Mouse (Mus musculus) limb, embryonic 14.5 days (tissue): Measurements from ENCODE around the gene Hist2h2ac. TPM values are rescaled to one million over a fixed set of nuclear protein-coding genes. Genes with fewer than 3 reads are reported as not detected.

Experiments
- ATAC-seq: fragments of 200-750 bp; cut with Nextera tagmentation; 2 replicates; pipeline ENCODE4 v1.8.0; 2017; ENCODE audit warnings: low read depth, moderate number of reproducible peaks, moderate TSS enrichment; ENCODE audit not compliant: low FRiP score
- DNase-seq: peaks from one replicate; pipeline ENCODE4 v3.0.0-alpha.2; 2015; ENCODE audit warnings: low spot score
- H3K27ac ChIP-seq: fragments of 300-500 bp; sonication (generic); replicated peaks from 2 replicates; pipeline ENCODE4 v1.5.1; 2014; ENCODE audit warnings: low read depth, mild to moderate bottlenecking, low read length, moderate library complexity, mixed read lengths
- H3K27me3 ChIP-seq: fragments of 300-500 bp; sonication (generic); 2 replicates; pipeline ENCODE4 v1.6.1; 2014; ENCODE audit warnings: low read length, mixed read lengths; ENCODE audit not compliant: control insufficient read depth, insufficient read depth
- H3K36me3 ChIP-seq: fragments of 300-500 bp; sonication (generic); 2 replicates; pipeline ENCODE4 v1.6.1; 2014; ENCODE audit warnings: mild to moderate bottlenecking, low read length, moderate library complexity, mixed read lengths; ENCODE audit not compliant: control insufficient read depth, insufficient read depth
- H3K4me1 ChIP-seq: fragments of 300-500 bp; sonication (generic); 2 replicates; pipeline ENCODE4 v1.6.1; 2014; ENCODE audit warnings: antibody characterized with exemption, low read length, mixed read lengths; ENCODE audit not compliant: control insufficient read depth, insufficient read depth
- H3K4me2 ChIP-seq: fragments of 300-500 bp; sonication (generic); replicated peaks from 2 replicates; pipeline ENCODE4 v1.6.1; 2014; ENCODE audit warnings: low read depth, mild to moderate bottlenecking, low read length, moderate library complexity; ENCODE audit not compliant: severe bottlenecking
- H3K4me3 ChIP-seq: fragments of 300-500 bp; sonication (generic); replicated peaks from 2 replicates; pipeline ENCODE4 v1.5.1; 2014; ENCODE audit warnings: low read length
- H3K9ac ChIP-seq: fragments of 300-500 bp; sonication (generic); 2 replicates; pipeline ENCODE4 v1.6.1; 2014; ENCODE audit warnings: mild to moderate bottlenecking, low read depth, low read length, moderate library complexity; ENCODE audit not compliant: severe bottlenecking
- H3K9me3 ChIP-seq: fragments of 300-500 bp; sonication (generic); 2 replicates; pipeline ENCODE4 v1.6.1; 2016; ENCODE audit warnings: low read length; ENCODE audit not compliant: control insufficient read depth
- POLR2A ChIP-seq: fragments of 200-500 bp; IDR thresholded peaks from 2 replicates; pipeline ENCODE4 v1.8.0; 2012; ENCODE audit warnings: inconsistent platforms, mild to moderate bottlenecking, moderate library complexity, borderline replicate concordance; ENCODE audit not compliant: insufficient read depth, insufficient read length; ENCODE audit errors: extremely low read depth
- WGBS: fragments of 180-500 bp; shearing (Covaris S2); extraction: QIAGEN DNeasy Blood & Tissue Kit; methylation state at CpG from one replicate; pipeline ENCODE4 v1.1.7; 2014; 5-methylcytosine and 5-hydroxymethylcytosine counted together
- microRNA-seq: library from miRNA; unstranded; fragments of <30 nt; microRNA quantifications from one replicate; pipeline ENCODE4, GENCODE M21; 2016
- polyA plus RNA-seq, 2 experiments: library from polyadenylated mRNA; depleted of rRNA in 1 of 2; stranded (reverse) in 1 of 2; unstranded in 1 of 2; fragments of >200 nt; fragmentation: Nextera tagmentation in 1 of 2; extraction: Ambion mirVana in 1 of 2; gene quantifications; 2 replicates each; pipeline versions ENCODE4 v1.2.1 to v1.2.3; 2012 to 2014

The Hist2h2ac gene
- polyA plus RNA-seq, 2 experiments: 7.0 to 11.8 TPM

GRCm38 (mm10) chr3:96171583-96172196, 49.0 kb downstream of the Hist2h2ac start:
- H3K4me3 ChIP-seq: peak overlapping the region; percentile 90
- TF ChIP-seq POLR2A: no peak
- peaks cover 12% of the 10 kb centered on the region for H3K4me1 ChIP-seq
- H3K9me3 ChIP-seq: no peaks in the 10 kb centered on the region
- DNase-seq: no peak
- H3K4me2 ChIP-seq: peak overlapping the region; percentile 57
- WGBS: 17% methylated on average over 18 of the region's 18 CpGs
- H3K9ac ChIP-seq: peak overlapping the region; percentile 71
- ATAC-seq: peak; percentile 12; the same call in 1 of the 2 replicates
- peak overlapping the region; percentile 97 for H3K27ac ChIP-seq
- no peaks in the 10 kb centered on the region for H3K27me3 ChIP-seq
- H3K36me3 ChIP-seq: peaks cover 41% of the 10 kb centered on the region

- Histone ChIP-seq H3K27ac (peak overlapping the region; percentile 97; the same call in 1 of the 2 replicates), H3K27me3 (no peaks in the 10 kb centered on the region), H3K9ac (peak overlapping the region; percentile 71; the same call in 1 of the 2 replicates), H3K4me1 (peaks cover 12% of the 10 kb centered on the region), H3K4me3 (peak overlapping the region; percentile 90), H3K4me2 (peak overlapping the region; percentile 57), H3K9me3 (no peaks in the 10 kb centered on the region), H3K36me3 (peaks cover 34% of the 10 kb centered on the region)
- TF ChIP-seq POLR2A: no peak
- WGBS: 73% methylated on average over 10 of the region's 10 CpGs
- ATAC-seq (no peak), DNase-seq (no peak)
Observed at GRCm38 (mm10) chr3:96170976-96171545, 49.6 kb downstream of the Hist2h2ac start.

Small RNA genes lying within 50 kb of the gene (microRNA-seq; reads per million reads assigned to microRNA genes)
- gene Gm44492: not detected
- not detected for gene Gm47311
- gene Gm47313: not detected

Other genes with a start within 250 kb of the Hist2h2ac start
- gene Plekho1, start 224.9 kb downstream of the Hist2h2ac start, polyA plus RNA-seq (2012; rRNA removed): 115 and 120 TPM in 2 replicates
- 38.0 and 47.8 TPM in 2 replicates for gene Plekho1, start 224.9 kb downstream of the Hist2h2ac start, polyA plus RNA-seq (2014; fragmentation: Nextera tagmentation; extraction: Ambion mirVana)
- 13.8 and 16.5 TPM in 2 replicates for gene Vps45, start 162.4 kb downstream of the Hist2h2ac start, polyA plus RNA-seq (2012; rRNA removed)
- gene Vps45, start 162.4 kb downstream of the Hist2h2ac start, polyA plus RNA-seq (2014; fragmentation: Nextera tagmentation; extraction: Ambion mirVana): 26.9 and 27.0 TPM in 2 replicates
- gene Otud7b, start 116.4 kb downstream of the Hist2h2ac start, polyA plus RNA-seq (2012; rRNA removed): 14.0 and 14.3 TPM in 2 replicates
- gene Otud7b, start 116.4 kb downstream of the Hist2h2ac start, polyA plus RNA-seq (2014; fragmentation: Nextera tagmentation; extraction: Ambion mirVana): 20.9 and 24.7 TPM in 2 replicates
- gene Mtmr11, start 58.9 kb downstream of the Hist2h2ac start, polyA plus RNA-seq (2012; rRNA removed): 42.9 and 44.9 TPM in 2 replicates
- 27.5 and 34.1 TPM in 2 replicates for gene Mtmr11, start 58.9 kb downstream of the Hist2h2ac start, polyA plus RNA-seq (2014; fragmentation: Nextera tagmentation; extraction: Ambion mirVana)
- gene Sf3b4, start 48.5 kb downstream of the Hist2h2ac start, polyA plus RNA-seq (2012; rRNA removed): 126 and 185 TPM in 2 replicates
- 173 and 179 TPM in 2 replicates for gene Sf3b4, start 48.5 kb downstream of the Hist2h2ac start, polyA plus RNA-seq (2014; fragmentation: Nextera tagmentation; extraction: Ambion mirVana)
- gene Sv2a, start 39.7 kb downstream of the Hist2h2ac start, polyA plus RNA-seq (2012; rRNA removed): 13.2 and 13.8 TPM in 2 replicates
- 3.6 and 3.8 TPM in 2 replicates for gene Sv2a, start 39.7 kb downstream of the Hist2h2ac start, polyA plus RNA-seq (2014; fragmentation: Nextera tagmentation; extraction: Ambion mirVana)
- 38.8 and 43.9 TPM in 2 replicates for gene Bola1, start 1.2 kb downstream of the Hist2h2ac start, polyA plus RNA-seq (2012; rRNA removed)
- gene Bola1, start 1.2 kb downstream of the Hist2h2ac start, polyA plus RNA-seq (2014; fragmentation: Nextera tagmentation; extraction: Ambion mirVana): 47.7 and 60.2 TPM in 2 replicates
- gene Hist2h2ab, start 1.0 kb downstream of the Hist2h2ac start, polyA plus RNA-seq (2012; rRNA removed): 1.7 and 2.7 TPM in 2 replicates
- 0.99 and 1.3 TPM in 2 replicates for gene Hist2h2ab, start 1.0 kb downstream of the Hist2h2ac start, polyA plus RNA-seq (2014; fragmentation: Nextera tagmentation; extraction: Ambion mirVana)
- 8.5 TPM in 2 replicates for gene Hist2h2be, start 239 bp upstream of the Hist2h2ac start, polyA plus RNA-seq (2012; rRNA removed)
- gene Hist2h2be, start 239 bp upstream of the Hist2h2ac start, polyA plus RNA-seq (2014; fragmentation: Nextera tagmentation; extraction: Ambion mirVana): 5.2 and 7.5 TPM in 2 replicates
- 74.4 and 95.3 TPM in 2 replicates for gene Hist2h3c2, start 18.2 kb upstream of the Hist2h2ac start, polyA plus RNA-seq (2012; rRNA removed)
- 8.0 and 9.3 TPM in 2 replicates for gene Hist2h3c2, start 18.2 kb upstream of the Hist2h2ac start, polyA plus RNA-seq (2014; fragmentation: Nextera tagmentation; extraction: Ambion mirVana)
- 9.7 and 28.1 TPM in 2 replicates for gene Hist2h2aa2, start 19.4 kb upstream of the Hist2h2ac start, polyA plus RNA-seq (2012; rRNA removed)
- 30.9 and 33.1 TPM in 2 replicates for gene Hist2h2aa2, start 19.4 kb upstream of the Hist2h2ac start, polyA plus RNA-seq (2014; fragmentation: Nextera tagmentation; extraction: Ambion mirVana)
- gene Hist2h2aa1, start 24.6 kb upstream of the Hist2h2ac start, polyA plus RNA-seq (2012; rRNA removed): 44.2 and 73.5 TPM in 2 replicates
- gene Hist2h2aa1, start 24.6 kb upstream of the Hist2h2ac start, polyA plus RNA-seq (2014; fragmentation: Nextera tagmentation; extraction: Ambion mirVana): 18.1 and 21.2 TPM in 2 replicates
- gene Hist2h3c1, start 25.8 kb upstream of the Hist2h2ac start, polyA plus RNA-seq (2012; rRNA removed): not detected in 2 replicates
- 0.66 and 2.4 TPM in 2 replicates for gene Hist2h3c1, start 25.8 kb upstream of the Hist2h2ac start, polyA plus RNA-seq (2014; fragmentation: Nextera tagmentation; extraction: Ambion mirVana)
- 5.9 and 6.4 TPM in 2 replicates for gene Hist2h4, start 42.4 kb upstream of the Hist2h2ac start, polyA plus RNA-seq (2012; rRNA removed)
- 8.5 and 11.1 TPM in 2 replicates for gene Hist2h4, start 42.4 kb upstream of the Hist2h2ac start, polyA plus RNA-seq (2014; fragmentation: Nextera tagmentation; extraction: Ambion mirVana)
- gene Hist2h3b, start 47.8 kb upstream of the Hist2h2ac start, polyA plus RNA-seq (2012; rRNA removed): 85.3 and 112 TPM in 2 replicates
- gene Hist2h3b, start 47.8 kb upstream of the Hist2h2ac start, polyA plus RNA-seq (2014; fragmentation: Nextera tagmentation; extraction: Ambion mirVana): 63.1 and 72.3 TPM in 2 replicates
- 14.3 and 15.4 TPM in 2 replicates for gene Hist2h2bb, start 48.9 kb upstream of the Hist2h2ac start, polyA plus RNA-seq (2012; rRNA removed)
- gene Hist2h2bb, start 48.9 kb upstream of the Hist2h2ac start, polyA plus RNA-seq (2014; fragmentation: Nextera tagmentation; extraction: Ambion mirVana): 15.5 and 16.1 TPM in 2 replicates
- 2.8 and 3.1 TPM in 2 replicates for gene Fcgr1, start 73.1 kb upstream of the Hist2h2ac start, polyA plus RNA-seq (2012; rRNA removed)
- 3.3 and 3.9 TPM in 2 replicates for gene Fcgr1, start 73.1 kb upstream of the Hist2h2ac start, polyA plus RNA-seq (2014; fragmentation: Nextera tagmentation; extraction: Ambion mirVana)
- gene BC107364, start 231.4 kb upstream of the Hist2h2ac start, polyA plus RNA-seq (2012; rRNA removed): 0.10 TPM in 1 of 2 replicates, not detected in the other
- 0.40 TPM in 1 of 2 replicates, not detected in the other for gene BC107364, start 231.4 kb upstream of the Hist2h2ac start, polyA plus RNA-seq (2014; fragmentation: Nextera tagmentation; extraction: Ambion mirVana)